In the genomic region with DNA sequence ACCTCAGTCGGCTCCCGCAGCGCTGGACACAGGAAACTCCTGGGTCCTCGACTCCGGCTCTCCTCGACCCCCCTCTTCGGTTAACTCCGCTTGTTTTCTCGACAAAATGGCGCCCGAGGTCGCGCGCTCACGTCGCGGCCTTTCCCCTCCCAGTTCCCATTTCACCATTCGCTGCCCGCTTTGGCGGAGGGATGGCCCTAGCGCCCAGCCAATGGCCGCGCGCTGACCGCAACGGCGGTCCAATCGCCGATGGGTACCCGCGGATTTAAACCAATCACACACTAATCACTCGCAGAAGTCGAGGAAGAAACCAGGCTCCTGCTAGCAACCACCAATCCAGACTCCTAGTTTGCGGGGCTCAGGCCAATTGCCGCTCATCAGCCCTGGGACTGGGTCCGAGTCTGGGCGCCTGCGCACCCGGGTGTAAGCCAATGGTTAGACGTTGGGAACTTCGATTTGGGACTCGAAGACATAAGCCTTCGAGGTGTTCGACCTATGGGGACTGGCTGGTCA, we compare ENCODE assay signal across 8 mouse cellular contexts. TPM values are rescaled to one million over a fixed set of nuclear protein-coding genes. Genes with fewer than 3 reads are reported as not detected.
DNase-seq lines count a peak whose midpoint lies in the region; ATAC-seq lines count a peak whose summit lies in the region.

Cnot1 (minus strand) TSS at position 134 of the 513 bp plus-strand sequence.

- H3K36me3 ChIP-seq in intestine, embryonic 14.5 days (ENCODE audit: control insufficient read depth, insufficient read depth, low read length), result peaks cover 7% of the 10 kb centered on the region

- peak; percentile 88 to 92 for DNase-seq in adrenal gland, adult 18-20 months (ENCODE audit: low spot score in 2 of 2)
- DNase-seq in embryo, embryonic 11 days, result peak; percentile 97
- DNase-seq in gastrocnemius, postnatal 25 days, result peak; percentile 99
- DNase-seq in intestine, embryonic 14.5 days (ENCODE audit: low spot score), result peak; percentile 97
- peak; percentile 99 for DNase-seq in left cerebral cortex, postnatal 14 days (ENCODE audit: low spot score in 2 of 2)
- peak; percentile 99 for DNase-seq in mesoderm, embryonic 11.5 days (ENCODE audit: low read depth, low spot score)
- DNase-seq in right cerebral cortex, postnatal 36 days (ENCODE audit: low spot score in 2 of 2), result peak; percentile 98
- peak; percentile 98 for DNase-seq in yolk sac, embryonic 10.5 days (ENCODE audit: low spot score)

- peak within 1 kb of the TSS; percentile 98 for H3K9ac ChIP-seq in intestine, embryonic 14.5 days (ENCODE audit: low read length)

- peak; percentile 98 for ATAC-seq in intestine, embryonic 14.5 days (replicated peaks; ENCODE audit: low FRiP score, low TSS enrichment, low read depth)

- peak within 1 kb of the TSS; percentile 87 for H3K4me2 ChIP-seq in intestine, embryonic 14.5 days (ENCODE audit: low read length)

- no peaks in the 10 kb centered on the region for H3K9me3 ChIP-seq in intestine, embryonic 14.5 days (ENCODE audit: control insufficient read depth, low read length)

- intact Hi-C loops in left cerebral cortex, postnatal 14 days (cut with DNase I), result no loop called here

- under 1% methylated on average over 44 of the region's 44 CpGs for WGBS in intestine, embryonic 14.5 days

- H3K27ac ChIP-seq in intestine, embryonic 14.5 days (ENCODE audit: low read depth), result peak within 1 kb of the TSS; percentile 95

- H3K4me3 ChIP-seq in intestine, embryonic 14.5 days (ENCODE audit: low read depth, low read length), result peak within 1 kb of the TSS; percentile 90

- no peaks in the 10 kb centered on the region for H3K27me3 ChIP-seq in intestine, embryonic 14.5 days (replicated peaks; ENCODE audit: control insufficient read depth, insufficient read depth, low read length)

- H3K4me1 ChIP-seq in intestine, embryonic 14.5 days (replicated peaks; ENCODE audit: control insufficient read depth, insufficient read depth, low read length), result peaks cover 12% of the 10 kb centered on the region

RNA-seq across cellular contexts. Expression of gene Cnot1, which starts in this region (rescaled TPM):
- 100 to 1,000 TPM; 119 to 147 TPM for total RNA-seq in adrenal gland, adult 18-20 months (2021)
- 10 to 100 TPM; 61.6 to 63.3 TPM for total RNA-seq in gastrocnemius, postnatal 25 days (2021)
- polyA plus RNA-seq in intestine, embryonic 14.5 days (2014; fragmentation: Nextera tagmentation; extraction: Ambion mirVana), result 98.5 and 132 TPM in 2 replicates
- total RNA-seq in left cerebral cortex, postnatal 14 days (2021), result 100 to 1,000 TPM; 126 to 132 TPM

Comparison
In these comparisons a context has a peak if more than half of its experiments do, and no peak if none do; other contexts are left out.
1. Peak in every context shown above with its lines: DNase-seq, ATAC-seq, H3K4me3 ChIP-seq and H3K27ac ChIP-seq.